Mouse (Mus musculus) midbrain, postnatal 0 days (tissue): Measurements from ENCODE around the gene Heatr9. TPM values are rescaled to one million over a fixed set of nuclear protein-coding genes. Genes with fewer than 3 reads are reported as not detected.
A peak's percentile ranks its signal among the peaks of the same experiment; 100 is the strongest.

ENCODE experiments used
- ATAC-seq: fragments of 200-750 bp; cut with Nextera tagmentation; 2 replicates; pipeline ENCODE4 v1.8.0; 2017; ENCODE audit warnings: moderate number of reproducible peaks, mild to moderate bottlenecking, moderate TSS enrichment, moderate library complexity; ENCODE audit not compliant: low FRiP score
- DNase-seq: peaks from one replicate; pipeline ENCODE4 v3.0.0-alpha.2; 2015; ENCODE audit warnings: low spot score
- H3K27ac ChIP-seq: fragments of 300-500 bp; sonication (generic); 2 replicates; pipeline ENCODE4 v1.5.1; 2014; ENCODE audit warnings: low read depth, mild to moderate bottlenecking, low read length, mixed read lengths
- H3K27me3 ChIP-seq: fragments of 300-500 bp; sonication (generic); 2 replicates; pipeline ENCODE4 v1.6.1; 2014; ENCODE audit warnings: low read length, control low read depth, mixed read lengths; ENCODE audit not compliant: insufficient read depth
- H3K36me3 ChIP-seq: fragments of 300-500 bp; sonication (generic); 2 replicates; pipeline ENCODE4 v1.6.1; 2014; ENCODE audit warnings: low read length, control low read depth, mixed read lengths; ENCODE audit not compliant: insufficient read depth
- H3K4me1 ChIP-seq: fragments of 300-500 bp; sonication (generic); 2 replicates; pipeline ENCODE4 v1.6.1; 2014; ENCODE audit warnings: mild to moderate bottlenecking, control low read depth, antibody characterized with exemption, low read length, mixed read lengths; ENCODE audit not compliant: insufficient read depth
- H3K4me2 ChIP-seq: fragments of 300-500 bp; sonication (generic); 2 replicates; pipeline ENCODE4 v1.6.1; 2014; ENCODE audit warnings: low read depth, mild to moderate bottlenecking, low read length, mixed read lengths; ENCODE audit not compliant: poor library complexity, severe bottlenecking
- H3K4me3 ChIP-seq: fragments of 300-500 bp; sonication (generic); 2 replicates; pipeline ENCODE4 v1.5.1; 2014; ENCODE audit warnings: low read depth, mild to moderate bottlenecking, low read length, moderate library complexity
- H3K9ac ChIP-seq: fragments of 300-500 bp; sonication (generic); replicated peaks from 2 replicates; pipeline ENCODE4 v1.6.1; 2014; ENCODE audit warnings: mild to moderate bottlenecking, low read length, moderate library complexity, mixed read lengths; ENCODE audit not compliant: poor library complexity, severe bottlenecking
- H3K9me3 ChIP-seq: fragments of 300-500 bp; sonication (generic); 2 replicates; pipeline ENCODE4 v1.6.1; 2016; ENCODE audit warnings: low read length, control low read depth
- CTCF ChIP-seq: IDR thresholded peaks from 2 replicates; pipeline ENCODE4 v1.5.1; 2016; ENCODE audit warnings: antibody characterized with exemption, mild to moderate bottlenecking
- WGBS: fragments of 180-500 bp; shearing (Covaris S2); extraction: QIAGEN DNeasy Blood & Tissue Kit; methylation state at CpG from one replicate; pipeline ENCODE4 v1.1.7; 2014; 5-methylcytosine and 5-hydroxymethylcytosine counted together
- polyA plus RNA-seq: library from polyadenylated mRNA; unstranded; fragments of >200 nt; fragmentation: Nextera tagmentation; extraction: Ambion mirVana; gene quantifications from 2 replicates; pipeline ENCODE4 v1.2.1, GENCODE M21; 2015
- total RNA-seq: library from RNA; depleted of rRNA; stranded (reverse); fragments of >200 nt; gene quantifications from 2 replicates; pipeline ENCODE4 v1.2.3, GENCODE M21; 2014

Heatr9 gene
- total and polyA plus RNA-seq, 2 experiments from 2014 or later: not detected

DNA sequence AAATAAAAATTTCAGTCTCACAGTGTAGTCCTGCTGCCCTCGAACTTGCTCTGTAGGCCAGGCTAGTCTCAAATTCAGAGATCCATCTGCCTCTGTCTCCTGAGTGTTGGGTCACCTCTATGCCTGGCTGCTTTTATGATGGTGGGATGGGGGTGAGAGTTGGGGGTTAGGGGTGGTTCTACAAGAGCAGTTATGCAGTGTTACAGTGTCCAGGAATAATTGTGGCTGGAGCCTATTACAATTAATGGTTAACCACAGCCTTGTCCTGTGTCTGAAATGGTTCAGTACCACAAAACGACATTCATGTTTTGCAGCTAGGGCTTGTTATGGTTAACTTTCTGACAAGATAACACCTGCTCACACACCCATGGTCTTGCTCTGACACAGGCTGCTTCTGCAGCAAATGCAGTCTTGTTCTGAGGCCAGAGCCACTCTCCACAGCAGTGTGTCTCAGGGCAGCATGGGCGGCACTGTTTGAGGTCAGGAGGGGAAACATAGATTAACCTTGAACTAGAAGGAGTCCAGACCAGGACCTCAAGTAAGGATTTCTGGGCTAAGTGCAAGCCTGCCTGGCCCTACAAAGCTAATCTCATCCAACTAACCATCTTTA, 16.8 kb upstream of the Heatr9 start:
- H3K27me3 ChIP-seq: no peaks in the 10 kb centered on the region
- H3K4me2 ChIP-seq: no peak overlapping the region
- no peak overlapping the region for H3K4me3 ChIP-seq
- ATAC-seq: no peak
- DNase-seq: no peak
- no peak overlapping the region for H3K9ac ChIP-seq
- 86% methylated on average over 3 of the region's 3 CpGs for WGBS
- H3K4me1 ChIP-seq: no peaks in the 10 kb centered on the region
- no peak for TF ChIP-seq CTCF
- H3K27ac ChIP-seq: no peak overlapping the region
- no peaks in the 10 kb centered on the region for H3K9me3 ChIP-seq
- H3K36me3 ChIP-seq: no peaks in the 10 kb centered on the region

DNA sequence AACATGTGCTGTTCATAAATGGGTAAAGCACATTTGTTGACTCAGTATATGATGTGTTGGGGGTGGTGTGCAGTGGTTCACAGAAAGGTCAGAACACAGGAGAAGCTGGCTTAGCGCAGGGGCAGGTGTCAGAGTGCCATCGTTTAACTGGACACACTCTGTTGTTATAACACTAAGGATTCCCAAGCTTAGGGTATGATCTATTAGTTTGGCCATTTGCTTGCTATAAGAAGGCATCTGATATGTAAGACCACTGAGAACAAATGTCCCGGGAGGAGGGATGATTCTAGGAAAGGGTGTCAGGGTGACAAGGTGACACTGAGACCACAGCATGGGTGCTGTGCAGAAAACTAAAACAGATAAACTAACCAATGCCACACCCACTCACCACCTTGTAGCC, 14.9 kb upstream of the Heatr9 start:
- Histone ChIP-seq H3K9ac (no peak overlapping the region), H3K4me1 (no peaks in the 10 kb centered on the region), H3K27ac (no peak overlapping the region), H3K9me3 (no peaks in the 10 kb centered on the region), H3K4me2 (no peak overlapping the region), H3K4me3 (no peak overlapping the region), H3K27me3 (no peaks in the 10 kb centered on the region), H3K36me3 (no peaks in the 10 kb centered on the region)
- no peak for TF ChIP-seq CTCF
- DNase-seq (no peak), ATAC-seq (no peak)
- 92% methylated on average over 3 of the region's 3 CpGs for WGBS

DNA sequence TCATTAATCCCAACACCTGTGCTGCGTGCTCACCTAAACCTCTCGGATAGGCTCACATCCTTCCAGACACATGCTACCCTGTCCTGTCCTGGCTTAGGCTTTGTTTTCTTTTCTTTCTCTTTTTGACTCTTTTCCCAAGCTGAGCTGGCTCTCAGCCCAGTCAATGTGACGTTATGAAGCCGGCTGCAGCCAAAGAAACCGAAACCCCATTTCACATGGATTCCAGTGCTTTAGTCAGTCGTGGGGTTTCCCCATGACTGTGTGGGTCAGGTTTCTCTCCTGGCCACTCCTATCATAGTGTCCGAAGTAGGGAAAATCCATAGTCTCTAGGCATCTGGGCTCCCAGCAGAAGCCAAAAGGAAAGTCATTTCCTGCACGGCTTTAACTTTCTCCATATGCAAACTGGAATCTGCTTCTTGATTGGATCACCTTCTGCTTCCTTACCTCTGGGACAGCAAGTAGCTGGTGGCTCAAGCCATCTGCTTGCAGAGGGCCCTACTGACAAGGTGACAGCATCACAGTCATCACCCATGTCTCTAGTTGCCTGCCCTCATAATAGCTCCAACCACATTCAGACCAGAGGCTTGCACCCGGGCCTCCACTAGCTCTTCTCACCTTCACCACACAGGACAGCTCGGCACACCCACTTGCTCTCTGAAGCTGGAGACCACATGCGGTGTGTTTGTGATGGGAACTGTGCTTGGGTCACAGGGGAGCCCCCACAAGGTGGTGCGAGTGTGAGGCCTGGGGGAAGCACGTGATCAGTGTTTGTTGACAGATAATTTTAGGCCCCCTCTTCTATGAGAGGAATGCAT, 12.8 kb upstream of the Heatr9 start:
- no peaks in the 10 kb centered on the region for H3K4me1 ChIP-seq
- H3K4me2 ChIP-seq: 0 out of 2 replicates have a peak overlapping the region, but pooled peaks have one; percentile 9
- no peak for ATAC-seq
- peak; percentile 73 for DNase-seq
- no peaks in the 10 kb centered on the region for H3K36me3 ChIP-seq
- H3K9me3 ChIP-seq: no peaks in the 10 kb centered on the region
- no peak overlapping the region for H3K27ac ChIP-seq
- WGBS: 54% methylated on average over 13 of the region's 13 CpGs
- no peak for TF ChIP-seq CTCF
- H3K4me3 ChIP-seq: no peak overlapping the region
- no peak overlapping the region for H3K9ac ChIP-seq
- no peaks in the 10 kb centered on the region for H3K27me3 ChIP-seq

DNA sequence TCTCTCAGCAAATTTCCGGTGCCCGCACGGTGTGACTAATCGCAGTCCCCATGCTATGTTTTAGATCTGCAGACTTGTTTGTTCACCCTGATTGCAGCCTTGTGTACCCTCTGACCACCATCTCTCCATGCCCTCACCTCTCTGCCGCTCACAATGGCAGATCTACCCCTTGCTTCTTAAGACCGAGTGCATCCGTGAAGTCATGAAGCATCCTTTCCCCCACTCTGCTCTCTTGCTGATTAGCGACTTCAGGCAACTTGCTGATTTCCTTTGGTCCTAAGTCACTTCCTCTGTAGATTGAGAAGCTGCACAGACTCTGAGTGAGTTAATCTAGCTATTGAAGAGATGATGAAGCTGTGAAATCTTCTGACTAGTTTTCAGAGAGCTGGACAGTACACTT, 12.2 kb upstream of the Heatr9 start:
- Histone ChIP-seq H3K4me3 (no peak overlapping the region), H3K4me1 (no peaks in the 10 kb centered on the region), H3K27me3 (no peaks in the 10 kb centered on the region), H3K27ac (no peak overlapping the region), H3K9me3 (no peaks in the 10 kb centered on the region), H3K36me3 (no peaks in the 10 kb centered on the region), H3K4me2 (0 out of 2 replicates have a peak overlapping the region, but pooled peaks have one; percentile 9), H3K9ac (no peak overlapping the region)
- no peak for DNase-seq
- no peak for TF ChIP-seq CTCF
- 84% methylated on average over 8 of the region's 8 CpGs for WGBS
- no peak for ATAC-seq

DNA sequence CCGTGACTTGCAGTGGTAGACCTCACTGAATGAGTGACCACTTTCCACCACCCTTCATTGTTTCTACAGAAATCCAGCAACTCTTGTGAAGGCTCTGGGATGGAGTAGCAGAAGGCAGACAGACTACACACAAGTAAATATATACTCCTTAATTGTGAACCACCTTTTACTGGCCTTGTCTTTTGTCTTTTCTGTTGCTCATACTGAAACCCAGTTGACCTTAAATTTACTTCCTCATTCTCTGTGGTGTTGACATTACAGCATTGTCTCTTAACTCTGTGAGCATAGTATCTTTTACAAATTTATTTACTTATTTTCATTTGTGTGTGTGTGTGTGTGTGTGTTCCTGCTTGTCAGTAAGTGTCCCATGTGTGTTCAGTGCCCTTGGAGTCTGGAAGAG, 11.2 kb upstream of the Heatr9 start:
- H3K4me1 ChIP-seq: no peaks in the 10 kb centered on the region
- WGBS: 94% methylated on average over 1 of the region's 1 CpGs
- ATAC-seq: no peak

DNA sequence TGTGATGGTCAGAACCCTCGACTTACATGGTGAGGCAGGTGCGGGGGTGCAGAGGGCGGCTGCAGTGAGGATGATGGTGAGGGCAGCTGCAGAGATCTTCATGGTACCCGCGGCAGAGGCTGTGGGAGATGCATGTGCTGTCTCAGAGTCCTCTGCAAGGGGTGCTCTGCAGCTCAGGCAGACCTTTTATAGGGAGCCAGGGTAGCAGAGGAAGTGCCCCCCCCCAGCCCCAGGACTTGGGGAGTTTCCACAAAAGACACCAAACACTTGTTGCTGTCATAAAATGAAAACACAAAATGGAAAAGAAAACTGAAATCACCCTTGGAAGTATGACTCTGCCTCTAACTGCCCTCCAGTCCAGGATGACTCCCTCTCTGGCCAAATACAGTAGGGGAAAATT, 8.4 kb upstream of the Heatr9 start, which contains the start of gene Ccl5:
Gene Ccl5, minus strand, starts transcription at position 159 of the 400 bp plus-strand sequence.
- no peak for TF ChIP-seq CTCF
- Histone ChIP-seq H3K4me2 (no peak within 1 kb of the TSS), H3K9ac (no peak within 1 kb of the TSS), H3K4me3 (no peak within 1 kb of the TSS), H3K36me3 (no peaks in the 10 kb centered on the region), H3K9me3 (no peaks in the 10 kb centered on the region), H3K27ac (no peak within 1 kb of the TSS), H3K27me3 (no peaks in the 10 kb centered on the region), H3K4me1 (no peaks in the 10 kb centered on the region)
- no peak for ATAC-seq
- no peak for DNase-seq
- WGBS: 79% methylated on average over 5 of the region's 5 CpGs

More for the DNA sequence above, 11.2 kb upstream of the Heatr9 start:
- no peak for TF ChIP-seq CTCF
- no peaks in the 10 kb centered on the region for H3K27me3 ChIP-seq
- H3K9ac ChIP-seq: no peak overlapping the region
- H3K9me3 ChIP-seq: no peaks in the 10 kb centered on the region
- H3K27ac ChIP-seq: no peak overlapping the region
- H3K4me2 ChIP-seq: no peak overlapping the region
- DNase-seq: no peak
- H3K4me3 ChIP-seq: no peak overlapping the region
- H3K36me3 ChIP-seq: no peaks in the 10 kb centered on the region
